Mouse (Mus musculus) erythroblast, embryonic 14.5 days (primary cell): Measurements from ENCODE around the gene Ccdc130. TPM values are rescaled to one million over a fixed set of nuclear protein-coding genes. Genes with fewer than 3 reads are reported as not detected.

Source experiments
- H3K27me3 ChIP-seq: 2 replicates; pipeline ENCODE4 v1.6.1; 2012; ENCODE audit warnings: inconsistent platforms; ENCODE audit not compliant: control insufficient read depth
- H3K36me3 ChIP-seq: 2 replicates; pipeline ENCODE4 v1.6.1; 2012; ENCODE audit warnings: mild to moderate bottlenecking, inconsistent platforms; ENCODE audit not compliant: control insufficient read depth
- H3K4me1 ChIP-seq: 2 replicates; pipeline ENCODE4 v1.6.1; 2012; ENCODE audit warnings: inconsistent platforms; ENCODE audit not compliant: control insufficient read depth
- H3K4me3 ChIP-seq: replicated peaks from 2 replicates; pipeline ENCODE3; 2012; ENCODE audit warnings: moderate library complexity, mild to moderate bottlenecking, inconsistent platforms
- H3K9me3 ChIP-seq: 2 replicates; pipeline ENCODE4 v1.6.1; 2012; ENCODE audit warnings: low read length, inconsistent platforms, mixed read lengths; ENCODE audit not compliant: control insufficient read depth
- GATA1 ChIP-seq: IDR thresholded peaks from 2 replicates; pipeline ENCODE4 v1.6.1; 2012; ENCODE audit warnings: low read length, inconsistent platforms, mixed read lengths
- TAL1 ChIP-seq: IDR thresholded peaks from 3 replicates; pipeline ENCODE4 v1.6.1; 2012; ENCODE audit warnings: low read length, inconsistent platforms, mixed read lengths
- polyA plus RNA-seq: library from polyadenylated mRNA; stranded (reverse); fragments of >175 nt; gene quantifications from 2 replicates; pipeline ENCODE4 v1.2.3, GENCODE M21; 2012

The Ccdc130 gene
- polyA plus RNA-seq, 1 experiment, result 1.8 TPM

GRCm38 (mm10) chr8:84280777-84281176, 10.6 kb upstream of the Ccdc130 start:
- Histone ChIP-seq H3K4me1 (no peaks in the 10 kb centered on the region), H3K27me3 (no peaks in the 10 kb centered on the region), H3K4me3 (no peak overlapping the region), H3K36me3 (no peaks in the 10 kb centered on the region), H3K9me3 (no peaks in the 10 kb centered on the region)
- no peak for TF ChIP-seq TAL1
- TF ChIP-seq GATA1, result no peak

GRCm38 (mm10) chr8:84276447-84276846, 6.3 kb upstream of the Ccdc130 start:
- Histone ChIP-seq H3K27me3 (no peaks in the 10 kb centered on the region), H3K9me3 (no peaks in the 10 kb centered on the region), H3K36me3 (no peaks in the 10 kb centered on the region), H3K4me3 (no peak overlapping the region), H3K4me1 (no peaks in the 10 kb centered on the region; the same call in 1 of the 2 replicates)
- no peak for TF ChIP-seq GATA1
- TF ChIP-seq TAL1, result no peak

- no peaks in the 10 kb centered on the region for H3K27me3 ChIP-seq
- H3K9me3 ChIP-seq, result no peaks in the 10 kb centered on the region
- H3K4me3 ChIP-seq, result no peak overlapping the region
- no peak for TF ChIP-seq TAL1
- no peak for TF ChIP-seq GATA1
- H3K36me3 ChIP-seq, result no peaks in the 10 kb centered on the region
- H3K4me1 ChIP-seq, result peaks cover 16% of the 10 kb centered on the region
Observed at GRCm38 (mm10) chr8:84273968-84274367, 3.8 kb upstream of the Ccdc130 start.

GRCm38 (mm10) chr8:84272302-84272701, 2.1 kb upstream of the Ccdc130 start:
- TF ChIP-seq TAL1 (no peak), GATA1 (no peak)
- H3K36me3 ChIP-seq, result peaks cover 3% of the 10 kb centered on the region
- H3K27me3 ChIP-seq, result no peaks in the 10 kb centered on the region
- H3K4me3 ChIP-seq, result no peak overlapping the region
- no peaks in the 10 kb centered on the region for H3K9me3 ChIP-seq
- H3K4me1 ChIP-seq, result peaks cover 21% of the 10 kb centered on the region

GRCm38 (mm10) chr8:84261098-84261497, 9.1 kb downstream of the Ccdc130 start:
- TF ChIP-seq GATA1 (no peak), TAL1 (no peak)
- peaks cover 22% of the 10 kb centered on the region for H3K4me1 ChIP-seq
- no peaks in the 10 kb centered on the region for H3K27me3 ChIP-seq
- H3K4me3 ChIP-seq, result no peak overlapping the region
- no peaks in the 10 kb centered on the region for H3K9me3 ChIP-seq
- peaks cover 80% of the 10 kb centered on the region for H3K36me3 ChIP-seq

GRCm38 (mm10) chr8:84256822-84257610, 13.2 kb downstream of the Ccdc130 start, which contains the start of gene Mri1:
Gene Mri1, minus strand, starts transcription at chr8:84257326.
- TF ChIP-seq GATA1 (no peak), TAL1 (no peak)
- H3K4me1 ChIP-seq, result peaks cover 29% of the 10 kb centered on the region
- H3K4me3 ChIP-seq, result peak within 1 kb of the TSS; percentile 66
- H3K9me3 ChIP-seq, result no peaks in the 10 kb centered on the region
- H3K36me3 ChIP-seq, result peaks cover 68% of the 10 kb centered on the region
- no peaks in the 10 kb centered on the region for H3K27me3 ChIP-seq

GRCm38 (mm10) chr8:84256458-84256821, 13.7 kb downstream of the Ccdc130 start:
- peaks cover 29% of the 10 kb centered on the region for H3K4me1 ChIP-seq
- TF ChIP-seq GATA1, result no peak
- TF ChIP-seq TAL1, result no peak
- no peaks in the 10 kb centered on the region for H3K27me3 ChIP-seq
- no peaks in the 10 kb centered on the region for H3K9me3 ChIP-seq
- H3K4me3 ChIP-seq, result peak overlapping the region; percentile 66
- peaks cover 66% of the 10 kb centered on the region for H3K36me3 ChIP-seq

- Histone ChIP-seq H3K4me3 (peak overlapping the region; percentile 66), H3K4me1 (peaks cover 29% of the 10 kb centered on the region), H3K27me3 (no peaks in the 10 kb centered on the region), H3K9me3 (no peaks in the 10 kb centered on the region), H3K36me3 (peaks cover 64% of the 10 kb centered on the region)
- TF ChIP-seq GATA1, result no peak
- TF ChIP-seq TAL1, result no peak
Observed at GRCm38 (mm10) chr8:84255858-84256257, 14.3 kb downstream of the Ccdc130 start.

- Histone ChIP-seq H3K27me3 (no peaks in the 10 kb centered on the region), H3K4me3 (peak within 1 kb of the TSS; percentile 74), H3K36me3 (peaks cover 66% of the 10 kb centered on the region), H3K9me3 (no peaks in the 10 kb centered on the region), H3K4me1 (peaks cover 26% of the 10 kb centered on the region)
- TF ChIP-seq TAL1 (no peak), GATA1 (no peak)
Observed at GRCm38 (mm10) chr8:84249257-84250170, 20.7 kb downstream of the Ccdc130 start, which contains the start of gene D8Ertd738e. Gene D8Ertd738e, minus strand, starts transcription at chr8:84249719.
